Mouse (Mus musculus) forebrain, embryonic 11.5 days (tissue): ENCODE measurements around the gene Ly6g5c. TPM values are rescaled to one million over a fixed set of nuclear protein-coding genes. Genes with fewer than 3 reads are reported as not detected.

Experiments
- ATAC-seq: fragments of 200-750 bp; cut with Nextera tagmentation; replicated peaks from 2 replicates; pipeline ENCODE4 v1.8.0; 2017; ENCODE audit warnings: moderate TSS enrichment; ENCODE audit not compliant: low FRiP score
- DNase-seq: peaks from one replicate; pipeline ENCODE4 v3.0.0-alpha.2; 2017; ENCODE audit warnings: low spot score
- H3K27ac ChIP-seq: fragments of 300-500 bp; sonication (generic); 2 replicates; pipeline ENCODE4 v1.5.1; 2014; ENCODE audit warnings: low read depth, low read length
- H3K27me3 ChIP-seq: fragments of 300-500 bp; sonication (generic); 2 replicates; pipeline ENCODE4 v1.6.1; 2014; ENCODE audit warnings: mild to moderate bottlenecking, low read length, mixed read lengths; ENCODE audit not compliant: control insufficient read depth, insufficient read depth
- H3K36me3 ChIP-seq: fragments of 300-500 bp; sonication (generic); 2 replicates; pipeline ENCODE4 v1.6.1; 2014; ENCODE audit warnings: mild to moderate bottlenecking, low read length, moderate library complexity, mixed read lengths; ENCODE audit not compliant: control insufficient read depth, insufficient read depth
- H3K4me1 ChIP-seq: fragments of 300-500 bp; sonication (generic); replicated peaks from 2 replicates; pipeline ENCODE4 v1.6.1; 2014; ENCODE audit warnings: low read length, mixed read lengths; ENCODE audit not compliant: control insufficient read depth, insufficient read depth
- H3K4me2 ChIP-seq: fragments of 300-500 bp; sonication (generic); 2 replicates; pipeline ENCODE4 v1.6.1; 2014; ENCODE audit warnings: low read depth, mild to moderate bottlenecking, low read length, moderate library complexity, mixed read lengths; ENCODE audit not compliant: severe bottlenecking
- H3K4me3 ChIP-seq: fragments of 300-500 bp; sonication (generic); 2 replicates; pipeline ENCODE4 v1.5.1; 2014; ENCODE audit warnings: low read depth, low read length
- H3K9ac ChIP-seq: fragments of 300-500 bp; sonication (generic); 2 replicates; pipeline ENCODE4 v1.6.1; 2014; ENCODE audit warnings: low read length
- H3K9me3 ChIP-seq: fragments of 300-500 bp; sonication (generic); 2 replicates; pipeline ENCODE4 v1.6.1; 2016; ENCODE audit warnings: low read length, mixed read lengths; ENCODE audit not compliant: control insufficient read depth
- WGBS: fragments of 180-500 bp; shearing (Covaris S2); extraction: QIAGEN DNeasy Blood & Tissue Kit; methylation state at CpG from one replicate; pipeline ENCODE4 v1.1.7; 2014; 5-methylcytosine and 5-hydroxymethylcytosine counted together
- polyA plus RNA-seq: library from polyadenylated mRNA; unstranded; fragments of >200 nt; fragmentation: Nextera tagmentation; extraction: Ambion mirVana; gene quantifications from 2 replicates; pipeline ENCODE4 v1.2.1, GENCODE M21; 2014

Gene Ly6g5c
- polyA plus RNA-seq, 1 experiment from 2014 or later, result not detected

DNA sequence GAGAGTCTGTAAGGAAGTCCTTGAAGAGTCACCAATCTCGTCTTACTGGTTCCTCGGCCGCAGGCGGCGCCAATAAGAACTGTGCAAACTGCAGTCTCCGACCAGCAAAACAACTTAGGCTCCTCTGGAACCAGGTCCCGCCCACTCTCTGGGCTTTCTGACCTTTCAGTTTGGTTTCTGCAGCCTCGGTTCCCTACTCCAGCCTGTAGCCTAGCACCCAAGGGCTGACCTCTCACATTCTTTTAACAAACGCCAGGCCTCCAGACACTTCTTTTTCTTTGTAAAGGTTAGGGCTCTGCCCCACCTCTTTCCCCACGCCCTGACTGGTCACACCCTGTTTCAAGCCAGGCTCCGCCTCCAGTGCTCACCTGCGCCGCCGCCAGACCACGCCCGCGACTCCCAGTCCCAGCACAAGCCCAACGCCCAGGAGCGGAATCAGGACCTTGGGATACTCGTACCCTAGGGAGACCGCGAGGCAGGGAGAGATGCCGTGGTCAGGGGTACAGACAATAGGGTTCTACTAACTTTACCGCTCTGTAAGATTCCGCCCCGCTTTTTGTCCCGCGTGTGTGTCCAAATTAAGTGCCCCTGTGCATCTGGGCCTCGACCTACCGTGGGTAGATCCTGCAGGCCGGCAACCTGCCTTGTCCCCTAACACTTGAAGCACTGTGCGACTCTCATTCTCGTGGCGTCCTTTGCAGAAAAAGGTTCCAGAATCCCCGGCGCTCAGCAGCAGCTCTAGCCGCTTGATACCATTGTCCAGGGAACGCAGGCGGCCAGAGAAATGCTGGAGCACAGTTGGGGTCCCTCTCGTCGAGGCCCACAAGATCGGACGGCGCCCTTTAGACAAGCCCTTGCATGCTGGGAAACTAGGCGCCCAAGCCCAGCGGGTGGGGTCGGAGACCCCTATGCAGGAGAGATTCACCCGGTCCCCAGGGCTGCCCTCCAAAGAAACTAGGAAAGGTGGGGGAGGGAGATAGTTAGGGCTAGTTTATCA, 42.8 kb upstream of the Ly6g5c start, which contains the start of gene Ly6g6c:
Ly6g6c (plus strand) TSS at position 438 of the 997 bp plus-strand sequence.
- Histone ChIP-seq H3K27ac (no peak within 1 kb of the TSS), H3K27me3 (peaks cover 14% of the 10 kb centered on the region), H3K9me3 (no peaks in the 10 kb centered on the region), H3K4me3 (peak within 1 kb of the TSS; percentile 6), H3K9ac (peak within 1 kb of the TSS; percentile 48), H3K4me2 (peak within 1 kb of the TSS; percentile 37), H3K36me3 (peaks cover 7% of the 10 kb centered on the region; the same call in 1 of the 2 replicates), H3K4me1 (peaks cover 13% of the 10 kb centered on the region)
- WGBS, result under 1% methylated on average over 48 of the region's 48 CpGs
- DNase-seq, result peak; percentile 67
- ATAC-seq, result no peak

DNA sequence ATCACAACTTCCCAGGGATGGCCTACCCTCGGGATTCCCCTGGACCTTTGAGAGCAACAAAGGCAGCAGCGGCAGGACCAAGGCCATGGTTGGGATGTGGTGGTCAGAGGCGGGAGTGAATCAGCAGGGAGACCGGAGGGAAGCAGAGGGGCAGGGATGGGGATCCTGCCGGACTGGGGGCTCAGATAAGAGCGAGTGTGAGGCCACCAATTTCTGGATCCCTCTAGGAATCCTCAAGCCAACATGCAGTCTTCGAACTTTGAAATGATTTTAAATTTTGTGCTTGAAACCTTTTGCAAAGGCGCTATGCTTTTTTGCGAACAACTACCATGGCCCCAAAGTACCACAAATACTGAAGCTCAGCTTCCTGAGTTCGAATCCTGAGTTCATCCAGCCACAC, 42.0 kb upstream of the Ly6g5c start, which contains the start of gene Mpig6b:
Mpig6b (minus strand) TSS at position 101 of the 400 bp plus-strand sequence.
- ATAC-seq, result no peak
- H3K4me2 ChIP-seq, result peak within 1 kb of the TSS; percentile 37
- H3K4me1 ChIP-seq, result peaks cover 6% of the 10 kb centered on the region; the same call in 1 of the 2 replicates
- WGBS, result 44% methylated on average over 10 of the region's 10 CpGs
- H3K9me3 ChIP-seq, result no peaks in the 10 kb centered on the region
- peak within 1 kb of the TSS; percentile 6 for H3K4me3 ChIP-seq
- H3K9ac ChIP-seq, result peak within 1 kb of the TSS; percentile 48
- peaks cover 6% of the 10 kb centered on the region; the same call in 1 of the 2 replicates for H3K36me3 ChIP-seq
- H3K27me3 ChIP-seq, result peaks cover 14% of the 10 kb centered on the region
- no peak for DNase-seq
- no peak within 1 kb of the TSS for H3K27ac ChIP-seq

DNA sequence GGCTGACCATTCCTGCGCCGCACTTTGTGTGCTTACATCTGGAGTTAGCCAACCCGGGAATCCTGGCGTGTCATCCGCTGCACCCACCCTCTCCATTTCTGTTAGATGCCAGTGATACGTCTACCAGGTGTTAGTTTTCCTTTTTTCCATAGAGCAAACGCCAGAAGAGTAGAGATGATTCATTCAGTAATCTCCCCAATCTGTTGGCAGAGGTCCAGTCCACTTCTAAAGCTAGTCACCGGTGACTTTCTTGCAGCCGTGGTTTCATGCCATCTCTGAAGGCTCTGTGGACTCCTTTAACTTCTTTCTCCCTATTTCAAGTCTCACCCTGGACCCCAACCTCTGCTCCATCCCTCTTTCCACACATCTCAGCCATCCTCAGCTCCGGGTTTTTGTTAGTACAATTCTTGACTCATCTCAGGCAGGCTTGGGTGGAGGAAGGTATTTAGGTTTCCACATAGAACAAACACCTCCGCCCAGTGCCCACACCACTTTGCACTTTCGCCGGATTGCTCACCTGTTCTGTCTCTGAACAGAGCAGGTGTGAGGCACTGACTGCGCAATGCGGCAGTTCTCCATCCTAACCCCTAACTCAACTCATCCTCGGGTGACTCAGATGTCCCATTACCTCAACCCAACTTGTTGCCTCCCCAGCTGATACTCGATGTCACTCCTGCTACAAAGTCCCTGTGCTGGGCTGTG, 39.7 kb upstream of the Ly6g5c start:
- ATAC-seq (no peak), DNase-seq (no peak)
- Histone ChIP-seq H3K4me3 (no peak overlapping the region), H3K27ac (no peak overlapping the region), H3K9me3 (no peaks in the 10 kb centered on the region), H3K36me3 (no peaks in the 10 kb centered on the region), H3K4me1 (peaks cover 6% of the 10 kb centered on the region; the same call in 1 of the 2 replicates), H3K9ac (no peak overlapping the region), H3K27me3 (peaks cover 14% of the 10 kb centered on the region), H3K4me2 (no peak overlapping the region)
- 88% methylated on average over 17 of the region's 17 CpGs for WGBS

DNA sequence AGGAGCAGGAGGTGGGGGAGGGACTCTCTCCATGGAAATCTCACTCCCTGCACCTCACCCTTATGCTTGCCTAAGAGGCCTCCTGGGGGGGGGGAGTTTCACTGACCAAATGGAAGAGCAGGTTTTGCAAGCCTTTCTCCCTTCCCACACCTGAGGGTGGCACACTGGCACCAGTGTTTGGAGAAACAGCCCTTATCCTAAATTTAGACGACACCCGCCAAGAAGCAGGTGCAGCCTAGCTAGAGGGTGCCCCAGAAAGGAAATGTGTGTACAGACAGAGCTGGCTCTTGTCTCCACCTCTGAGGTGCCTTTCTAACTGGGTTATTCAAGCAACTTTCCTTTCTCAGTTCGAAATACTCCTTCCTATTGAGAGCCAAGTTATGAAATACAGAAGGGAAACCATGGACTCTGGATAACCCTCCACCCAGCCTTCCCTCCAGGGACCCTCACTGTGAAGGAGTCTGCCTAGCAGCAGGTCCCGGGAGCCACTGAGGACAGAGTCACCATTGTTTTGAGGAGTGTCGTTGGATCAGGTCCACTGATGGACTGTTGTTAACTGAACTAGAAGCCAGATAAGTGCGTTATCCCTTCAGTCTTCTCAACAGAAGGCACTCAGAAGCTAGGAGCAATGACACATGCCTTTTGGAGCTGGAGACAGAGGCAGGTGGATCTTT, 37.4 kb upstream of the Ly6g5c start:
- DNase-seq, result no peak
- H3K9me3 ChIP-seq, result no peaks in the 10 kb centered on the region
- H3K36me3 ChIP-seq, result no peaks in the 10 kb centered on the region
- H3K4me1 ChIP-seq, result no peaks in the 10 kb centered on the region; the same call in 1 of the 2 replicates
- H3K27me3 ChIP-seq, result peaks cover 9% of the 10 kb centered on the region
- H3K4me2 ChIP-seq, result no peak overlapping the region
- H3K4me3 ChIP-seq, result no peak overlapping the region
- 63% methylated on average over 6 of the region's 6 CpGs for WGBS
- ATAC-seq, result no peak
- H3K9ac ChIP-seq, result no peak overlapping the region
- no peak overlapping the region for H3K27ac ChIP-seq

DNA sequence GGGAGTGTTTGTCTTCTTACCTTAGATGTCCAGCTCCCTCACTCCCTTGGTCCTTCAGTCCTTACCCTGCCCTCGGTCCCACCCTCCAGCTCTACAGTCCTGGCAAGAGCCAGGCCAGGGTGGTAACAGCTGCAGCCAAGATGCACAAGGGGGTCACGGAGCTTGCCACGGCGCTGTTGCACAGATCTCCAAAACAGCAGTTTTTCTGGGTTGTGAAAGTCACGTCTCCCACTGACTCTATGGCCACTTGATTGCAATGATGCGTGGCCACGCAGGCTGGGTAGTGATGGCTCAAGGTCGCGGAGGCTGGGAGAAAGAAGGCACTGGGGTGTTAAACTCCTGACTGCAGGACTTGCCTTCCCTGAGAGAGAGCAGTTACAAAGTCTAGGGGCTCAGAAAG, 36.6 kb upstream of the Ly6g5c start:
- Histone ChIP-seq H3K4me1 (peaks cover 4% of the 10 kb centered on the region; the same call in 1 of the 2 replicates), H3K4me2 (no peak overlapping the region), H3K36me3 (no peaks in the 10 kb centered on the region), H3K9ac (no peak overlapping the region), H3K4me3 (no peak overlapping the region), H3K27me3 (peaks cover 2% of the 10 kb centered on the region; the same call in 1 of the 2 replicates), H3K9me3 (no peaks in the 10 kb centered on the region), H3K27ac (no peak overlapping the region)
- WGBS, result 87% methylated on average over 9 of the region's 9 CpGs
- no peak for DNase-seq
- no peak for ATAC-seq

DNA sequence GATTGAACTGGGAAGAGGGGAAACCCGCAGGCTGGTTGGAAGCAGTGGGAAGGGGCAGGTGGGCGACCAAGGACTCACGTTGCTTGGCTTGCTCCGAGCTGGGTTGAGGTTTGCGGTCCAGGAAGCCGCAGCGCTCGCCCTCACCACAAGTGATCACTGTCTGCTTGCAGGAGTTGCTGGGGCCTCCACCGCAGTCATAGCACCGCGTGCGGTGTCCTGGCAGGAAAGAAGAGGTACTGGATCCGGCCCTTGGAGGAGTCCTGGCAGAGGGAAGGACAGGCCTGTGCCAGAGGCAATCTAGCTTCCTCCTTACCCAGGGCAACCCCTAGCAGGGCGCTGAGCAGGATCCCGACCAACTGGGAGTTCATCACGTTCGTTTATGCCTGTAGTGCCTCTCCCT, 34.0 kb upstream of the Ly6g5c start:
- ATAC-seq, result no peak
- H3K27ac ChIP-seq, result no peak overlapping the region

DNA sequence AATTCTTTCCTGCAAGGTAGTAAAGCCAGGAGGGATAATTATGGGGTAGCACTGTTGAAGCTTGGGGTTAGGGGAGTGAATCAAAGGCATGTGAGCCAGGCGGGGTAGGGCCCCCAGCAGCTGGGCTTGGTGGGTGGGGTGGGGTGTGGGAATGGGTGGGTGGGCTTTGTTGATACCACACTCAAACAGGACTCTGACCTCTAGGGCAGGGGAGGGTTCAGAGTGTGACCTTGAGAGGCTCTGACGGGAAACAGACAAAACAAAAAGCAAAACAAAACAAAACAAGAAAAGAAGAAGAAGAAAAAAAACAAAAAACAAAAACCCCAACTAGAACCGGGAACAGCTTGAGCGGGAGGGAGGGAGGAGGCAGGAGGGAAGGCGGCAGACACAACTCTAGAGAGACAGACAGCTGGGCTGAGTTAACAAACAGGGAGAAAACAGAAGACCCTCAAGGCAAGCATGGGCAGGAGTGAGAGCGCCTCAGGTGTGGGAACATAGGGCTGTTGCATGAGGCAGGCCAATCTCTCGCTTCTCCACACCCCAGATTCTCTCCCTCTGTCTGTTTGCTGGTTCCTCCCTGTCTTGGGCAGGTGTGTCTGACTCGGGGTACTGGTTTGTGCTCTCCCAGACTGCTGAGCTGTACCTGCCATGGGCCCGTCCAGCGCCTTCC, 31.4 kb upstream of the Ly6g5c start, which contains the start of gene Ly6g6e:
Ly6g6e (plus strand) TSS at position 396 of the 670 bp plus-strand sequence.
- Histone ChIP-seq H3K4me3 (no peak within 1 kb of the TSS), H3K4me2 (peak within 1 kb of the TSS; percentile 41), H3K27ac (no peak within 1 kb of the TSS), H3K9me3 (no peaks in the 10 kb centered on the region), H3K4me1 (peaks cover 11% of the 10 kb centered on the region; the same call in 1 of the 2 replicates), H3K9ac (peak within 1 kb of the TSS; percentile 45), H3K36me3 (no peaks in the 10 kb centered on the region), H3K27me3 (no peaks in the 10 kb centered on the region)
- DNase-seq (no peak), ATAC-seq (no peak)
- WGBS, result 22% methylated on average over 10 of the region's 10 CpGs

More for the DNA sequence above, 34.0 kb upstream of the Ly6g5c start:
- 58% methylated on average over 17 of the region's 17 CpGs for WGBS
- H3K9me3 ChIP-seq, result no peaks in the 10 kb centered on the region
- no peaks in the 10 kb centered on the region for H3K27me3 ChIP-seq
- no peaks in the 10 kb centered on the region for H3K36me3 ChIP-seq
- peaks cover 11% of the 10 kb centered on the region; the same call in 1 of the 2 replicates for H3K4me1 ChIP-seq
- no peak overlapping the region for H3K4me2 ChIP-seq
- H3K9ac ChIP-seq, result no peak overlapping the region
- H3K4me3 ChIP-seq, result no peak overlapping the region
- DNase-seq, result no peak
